Mouse (Mus musculus): ENCODE results near the gene Ogdhl. TPM values are rescaled to one million over a fixed set of nuclear protein-coding genes. Genes with fewer than 3 reads are reported as not detected.

The Ogdhl gene
- polyA plus RNA-seq, 1 experiment from 2014 or later: 17.8 TPM

Other genes starting within 250 kb of the Ogdhl start
- 22.2 and 23.0 TPM in 2 replicates for gene Oxnad1, start 236.6 kb upstream of the Ogdhl start, polyA plus RNA-seq (2016; fragmentation: Nextera tagmentation; extraction: Ambion mirVana)
- gene Dph3, start 236.3 kb upstream of the Ogdhl start, polyA plus RNA-seq (2016; fragmentation: Nextera tagmentation; extraction: Ambion mirVana): 89.7 and 93.6 TPM in 2 replicates
- gene Msmb, start 180.0 kb upstream of the Ogdhl start, polyA plus RNA-seq (2016; fragmentation: Nextera tagmentation; extraction: Ambion mirVana): not detected in 2 replicates
- gene Ncoa4, start 162.2 kb upstream of the Ogdhl start, polyA plus RNA-seq (2016; fragmentation: Nextera tagmentation; extraction: Ambion mirVana): 66.0 and 71.9 TPM in 2 replicates
- 302 and 327 TPM in 2 replicates for gene Timm23, start 120.1 kb upstream of the Ogdhl start, polyA plus RNA-seq (2016; fragmentation: Nextera tagmentation; extraction: Ambion mirVana)
- 40.6 and 50.0 TPM in 2 replicates for gene Parg, start 120.1 kb upstream of the Ogdhl start, polyA plus RNA-seq (2016; fragmentation: Nextera tagmentation; extraction: Ambion mirVana)
- 0.32 and 2.0 TPM in 2 replicates for gene 1700024G13Rik, start 66.4 kb downstream of the Ogdhl start, polyA plus RNA-seq (2016; fragmentation: Nextera tagmentation; extraction: Ambion mirVana)
- gene Slc18a3, start 142.8 kb downstream of the Ogdhl start, polyA plus RNA-seq (2016; fragmentation: Nextera tagmentation; extraction: Ambion mirVana): 2.8 and 12.0 TPM in 2 replicates
- 0.19 and 1.1 TPM in 2 replicates for gene Chat, start 144.0 kb downstream of the Ogdhl start, polyA plus RNA-seq (2016; fragmentation: Nextera tagmentation; extraction: Ambion mirVana)
- gene Ercc6, start 191.5 kb downstream of the Ogdhl start, polyA plus RNA-seq (2016; fragmentation: Nextera tagmentation; extraction: Ambion mirVana): 28.9 and 30.4 TPM in 2 replicates

Data from hindbrain, embryonic 10.5 days (tissue).